Mouse (Mus musculus) MEL (cell line): ENCODE measurements at regions not wholly inside any gene's neighbourhood (a gene's known extent, or its start where the extent isn't known, plus 50 kb on each side); places are given as distances from the start of the nearest gene placed in this dataset.

ENCODE experiments used
- DNase-seq: peaks from one replicate; pipeline ENCODE4 v3.0.0; 2011; ENCODE audit warnings: low read depth, low spot score
- H3K27ac ChIP-seq: 2 replicates; pipeline ENCODE4 v1.5.1; 2012; ENCODE audit warnings: low read depth, mild to moderate bottlenecking, control low read depth, low read length, moderate library complexity; ENCODE audit not compliant: control insufficient read depth
- H3K27me3 ChIP-seq, 2 experiments: fragments of 150-350 bp in 1 of 2; sonication (generic) in 1 of 2; 2 replicates each; pipeline ENCODE4 v1.6.1; 2012; ENCODE audit warnings: low read length in 2 of 2, mild to moderate bottlenecking in 2 of 2, improper control_type of control experiment in 1 of 2, moderate library complexity in 1 of 2; ENCODE audit not compliant: insufficient read depth in 2 of 2, control insufficient read depth in 1 of 2
- H3K36me3 ChIP-seq, 2 experiments: 2 replicates each; pipeline ENCODE4 v1.6.1; 2012 to 2014; ENCODE audit warnings: low read length in 2 of 2, improper control_type of control experiment in 1 of 2, inconsistent platforms in 1 of 2, mild to moderate bottlenecking in 1 of 2; ENCODE audit not compliant: insufficient read depth in 2 of 2, control insufficient read depth in 1 of 2
- H3K4me1 ChIP-seq, 2 experiments: fragments of 150-350 bp in 1 of 2; sonication (generic) in 1 of 2; 2 replicates each; pipeline ENCODE4 v1.6.1; 2012; ENCODE audit warnings: low read length in 2 of 2, improper control_type of control experiment in 1 of 2, mild to moderate bottlenecking in 1 of 2; ENCODE audit not compliant: insufficient read depth in 2 of 2, control insufficient read depth in 1 of 2
- H3K4me3 ChIP-seq, 2 experiments: fragments of 150-350 bp in 1 of 2; sonication (generic) in 1 of 2; 2 replicates each; pipeline ENCODE4 v1.5.1; 2012; ENCODE audit warnings: low read depth in 2 of 2, low read length in 2 of 2, mild to moderate bottlenecking in 2 of 2, moderate library complexity in 2 of 2, control low read depth in 1 of 2, improper control_type of control experiment in 1 of 2; ENCODE audit not compliant: control insufficient read depth in 1 of 2, insufficient read depth in 1 of 2
- H3K79me2 ChIP-seq: 2 replicates; pipeline ENCODE4 v1.6.1; 2012; ENCODE audit warnings: mild to moderate bottlenecking, low read length, moderate library complexity; ENCODE audit not compliant: control insufficient read depth, poor library complexity, insufficient read depth
- H3K9ac ChIP-seq: 2 replicates; pipeline ENCODE4 v1.6.1; 2012; ENCODE audit warnings: low read depth, mild to moderate bottlenecking, control low read depth, low read length, moderate library complexity; ENCODE audit not compliant: control insufficient read depth, poor library complexity, severe bottlenecking
- H3K9me3 ChIP-seq: fragments of 150-350 bp; sonication (generic); replicated peaks from 2 replicates; pipeline ENCODE4 v1.6.1; 2012; ENCODE audit warnings: mild to moderate bottlenecking, low read length, improper control_type of control experiment, moderate library complexity; ENCODE audit not compliant: insufficient read depth
- BHLHE40 ChIP-seq: IDR thresholded peaks from 2 replicates; pipeline ENCODE4 v1.6.1; 2012; ENCODE audit warnings: low read depth, mild to moderate bottlenecking, inconsistent platforms, low read length, improper control_type of control experiment, borderline replicate concordance
- CHD1 ChIP-seq: IDR thresholded peaks from 2 replicates; pipeline ENCODE4 v1.6.1; 2012; ENCODE audit warnings: low read depth, mild to moderate bottlenecking, inconsistent platforms, low read length, improper control_type of control experiment
- ETS1 ChIP-seq: IDR thresholded peaks from 2 replicates; pipeline ENCODE4 v1.6.1; 2012; ENCODE audit warnings: low read depth, mild to moderate bottlenecking, inconsistent platforms, low read length, improper control_type of control experiment, moderate library complexity
- HCFC1 ChIP-seq: IDR thresholded peaks from 2 replicates; pipeline ENCODE4 v1.6.1; 2012; ENCODE audit warnings: low read depth, mild to moderate bottlenecking, inconsistent platforms, low read length, improper control_type of control experiment, moderate library complexity
- JUND ChIP-seq: IDR thresholded peaks from 2 replicates; pipeline ENCODE4 v1.6.1; 2011; ENCODE audit warnings: low read depth, mild to moderate bottlenecking, improper control_type of control experiment, low read length
- KAT2A ChIP-seq: conservative IDR thresholded peaks from 2 replicates; pipeline ENCODE4 v1.6.1; 2012; ENCODE audit warnings: low read depth, low read length, improper control_type of control experiment, inconsistent platforms
- MAFK ChIP-seq: IDR thresholded peaks from 2 replicates; pipeline ENCODE4 v1.6.1; 2011; ENCODE audit warnings: low read depth, mild to moderate bottlenecking, low read length, improper control_type of control experiment, borderline replicate concordance
- MAX ChIP-seq: IDR thresholded peaks from 2 replicates; pipeline ENCODE4 v1.6.1; 2011; ENCODE audit warnings: low read length, improper control_type of control experiment
- MAZ ChIP-seq: IDR thresholded peaks from 2 replicates; pipeline ENCODE4 v1.6.1; 2012; ENCODE audit warnings: low read depth, mild to moderate bottlenecking, inconsistent platforms, low read length, improper control_type of control experiment
- MEF2A ChIP-seq: IDR thresholded peaks from 2 replicates; pipeline ENCODE4 v1.6.1; 2014; ENCODE audit warnings: low read depth, mild to moderate bottlenecking, inconsistent platforms, low read length, improper control_type of control experiment; ENCODE audit not compliant: poor library complexity, insufficient replicate concordance, severe bottlenecking; ENCODE audit errors: extremely low read depth
- MXI1 ChIP-seq: IDR thresholded peaks from 2 replicates; pipeline ENCODE4 v1.6.1; 2011; ENCODE audit warnings: mild to moderate bottlenecking, low read depth, low read length, improper control_type of control experiment
- MYC ChIP-seq: IDR thresholded peaks from 2 replicates; pipeline ENCODE4 v1.6.1; 2011; ENCODE audit warnings: low read depth, mild to moderate bottlenecking, low read length, improper control_type of control experiment, moderate library complexity
- NELFE ChIP-seq: IDR thresholded peaks from 2 replicates; pipeline ENCODE4 v1.6.1; 2011; ENCODE audit warnings: low read depth, low read length, improper control_type of control experiment
- NRF1 ChIP-seq: IDR thresholded peaks from 2 replicates; pipeline ENCODE4 v1.6.1; 2014; ENCODE audit warnings: low read depth, mild to moderate bottlenecking, inconsistent platforms, low read length, improper control_type of control experiment, moderate library complexity; ENCODE audit not compliant: poor library complexity, insufficient read depth, severe bottlenecking
- POLR2A ChIP-seq, 2 experiments: IDR thresholded peaks; 2 replicates each; pipeline ENCODE4 v1.6.1; 2011 to 2012; ENCODE audit warnings: low read length in 2 of 2, mild to moderate bottlenecking in 2 of 2, control low read depth in 1 of 2, improper control_type of control experiment in 1 of 2, low read depth in 1 of 2, moderate library complexity in 1 of 2; ENCODE audit not compliant: control insufficient read depth in 1 of 2, insufficient read depth in 1 of 2, poor library complexity in 1 of 2
- POLR2AphosphoS5 ChIP-seq: IDR thresholded peaks from 2 replicates; pipeline ENCODE4 v1.6.1; 2012; ENCODE audit warnings: low read depth, borderline replicate concordance, mild to moderate bottlenecking, inconsistent platforms, low read length, moderate library complexity, mixed read lengths
- RAD21 ChIP-seq: IDR thresholded peaks from 2 replicates; pipeline ENCODE4 v1.6.1; 2011; ENCODE audit warnings: mild to moderate bottlenecking, low read depth, low read length, improper control_type of control experiment
- RCOR1 ChIP-seq: IDR thresholded peaks from 2 replicates; pipeline ENCODE4 v1.6.1; 2012; ENCODE audit warnings: low read depth, mild to moderate bottlenecking, inconsistent platforms, low read length, improper control_type of control experiment
- TCF12 ChIP-seq: IDR thresholded peaks from 2 replicates; pipeline ENCODE4 v1.6.1; 2014; ENCODE audit warnings: low read depth, mild to moderate bottlenecking, inconsistent platforms, low read length, improper control_type of control experiment, moderate library complexity
- UBTF ChIP-seq: IDR thresholded peaks from 2 replicates; pipeline ENCODE4 v1.6.1; 2012; ENCODE audit warnings: low read depth, mild to moderate bottlenecking, inconsistent platforms, low read length, improper control_type of control experiment, moderate library complexity, borderline replicate concordance; ENCODE audit not compliant: insufficient read depth
- ZC3H11A ChIP-seq: IDR thresholded peaks from 2 replicates; pipeline ENCODE4 v1.6.1; 2012; ENCODE audit warnings: low read depth, mild to moderate bottlenecking, inconsistent platforms, low read length, improper control_type of control experiment
- ZKSCAN1 ChIP-seq: IDR thresholded peaks from 2 replicates; pipeline ENCODE4 v1.6.1; 2012; ENCODE audit warnings: low read depth, mild to moderate bottlenecking, inconsistent platforms, low read length, improper control_type of control experiment, moderate library complexity
- ZNF384 ChIP-seq: IDR thresholded peaks from 2 replicates; pipeline ENCODE4 v1.6.1; 2012; ENCODE audit warnings: low read depth, mild to moderate bottlenecking, inconsistent platforms, low read length, improper control_type of control experiment

DNA sequence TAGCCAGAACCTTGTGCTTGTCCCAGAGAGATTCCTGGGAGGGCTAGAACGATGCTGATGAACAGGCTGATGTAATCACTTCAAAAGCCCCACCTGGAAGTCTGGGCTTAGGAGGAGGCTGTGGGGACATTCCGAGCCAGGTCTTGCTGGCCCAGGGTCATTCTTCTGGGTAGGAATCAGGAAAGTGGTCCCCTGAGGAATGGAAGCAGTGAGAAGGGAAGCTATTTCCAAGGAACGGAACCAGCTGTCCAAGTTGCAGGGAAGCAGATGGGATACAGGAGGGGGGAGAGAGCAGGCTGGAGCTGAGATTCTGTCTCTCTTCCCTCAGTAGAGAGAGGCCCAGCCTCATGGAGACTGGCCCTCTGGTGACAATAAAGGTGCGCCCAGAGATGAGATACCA is 243.9 kb downstream of the Tcf7l2 start:
- no peak overlapping the region for H3K4me3 ChIP-seq
- no peak overlapping the region for H3K27ac ChIP-seq
- H3K27me3 ChIP-seq = no peaks in the 10 kb centered on the region; a peak in 1 of 4 replicates
- peaks cover 0 to 2% of the 10 kb centered on the region in 2 experiments; a peak in 1 of 4 replicates for H3K4me1 ChIP-seq
- no peaks in the 10 kb centered on the region for H3K36me3 ChIP-seq
- TF ChIP-seq MAX = no peak
- TF ChIP-seq MAZ = no peak
- TF ChIP-seq TCF12 = no peak
- no peak for TF ChIP-seq CHD1
- no peak for TF ChIP-seq NELFE
- TF ChIP-seq KAT2A = no peak
- no peak for TF ChIP-seq MXI1
- no peak for TF ChIP-seq BHLHE40
- no peak for TF ChIP-seq ZKSCAN1
- no peak for TF ChIP-seq RCOR1
- TF ChIP-seq ETS1 = no peak
- no peak for TF ChIP-seq MEF2A
- no peak overlapping the region for H3K9ac ChIP-seq
- no peaks in the 10 kb centered on the region for H3K79me2 ChIP-seq
- no peaks in the 10 kb centered on the region for H3K9me3 ChIP-seq
- no peak for DNase-seq

DNA sequence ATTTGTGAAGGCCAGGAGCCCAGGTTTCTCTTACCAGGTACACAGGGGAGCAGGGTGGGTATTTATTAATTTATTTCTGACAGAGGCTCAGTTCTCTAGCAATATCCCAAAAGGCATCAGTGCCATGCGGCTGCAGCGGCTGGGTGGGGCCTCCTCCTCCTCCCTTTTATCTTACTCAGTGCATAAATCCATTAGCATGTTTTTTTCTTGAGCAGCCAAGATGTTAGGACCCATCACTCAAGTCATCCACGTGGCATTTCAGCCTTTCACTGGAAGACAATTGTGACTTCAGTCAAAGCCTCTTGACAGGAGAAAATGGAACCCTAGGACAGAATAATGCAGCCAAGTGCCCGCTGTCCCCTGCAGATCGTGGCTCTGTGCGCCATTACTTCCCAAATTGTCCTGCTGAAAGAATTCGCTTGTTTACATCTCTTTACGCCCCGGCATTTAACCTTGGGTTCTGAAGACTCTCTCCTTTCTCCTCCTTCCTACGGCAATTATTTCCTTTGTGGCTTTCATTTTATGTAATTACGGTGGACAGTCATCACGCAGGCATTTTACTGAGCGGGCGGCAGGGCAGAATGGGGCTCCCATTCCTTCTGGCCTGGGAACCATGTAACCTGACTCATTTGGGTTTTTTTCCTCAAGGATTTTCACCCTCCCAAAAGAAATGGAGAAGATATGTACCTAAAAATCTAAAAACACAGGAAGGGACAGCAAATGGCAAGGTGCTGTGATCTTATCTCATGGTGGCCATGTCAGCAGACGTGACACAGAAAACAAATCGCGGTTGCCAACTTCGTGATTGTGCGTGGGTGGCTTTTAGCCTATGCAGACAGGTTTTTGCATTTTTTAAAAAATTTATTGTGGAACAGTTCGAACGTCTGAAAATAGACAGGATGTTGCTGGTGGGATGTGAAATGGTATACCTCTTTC is 250.4 kb downstream of the Tcf7l2 start:
- Histone ChIP-seq H3K9me3 (no peaks in the 10 kb centered on the region), H3K9ac (no peak overlapping the region), H3K27ac (no peak overlapping the region), H3K79me2 (no peaks in the 10 kb centered on the region), H3K4me3 (no peak overlapping the region), H3K4me1 (peaks cover 0 to 2% of the 10 kb centered on the region in 2 experiments; a peak in 1 of 4 replicates), H3K27me3 (no peaks in the 10 kb centered on the region; a peak in 2 of 4 replicates)
- DNase-seq = no peak
- TF ChIP-seq BHLHE40 (no peak), JUND (no peak), POLR2AphosphoS5 (no peak), MAX (no peak), ZKSCAN1 (no peak), POLR2A (IDR thresholded peaks at IDR 0.05; ENCODE audit: control insufficient read depth in 1 of 2, insufficient read depth in 1 of 2, low read depth in 1 of 2, low read length in 2 of 2, poor library complexity in 1 of 2) (no peak), MAZ (no peak), ZNF384 (no peak), UBTF (no peak), RAD21 (no peak), MYC (no peak), HCFC1 (no peak), MAFK (no peak), NRF1 (no peak), MEF2A (no peak), TCF12 (no peak), ZC3H11A (no peak)
- TF ChIP-seq, all 39 proteins: peak for 0
- no peaks in the 10 kb centered on the region for H3K36me3 ChIP-seq
